Mouse (Mus musculus) gastrocnemius, adult 18-20 months (tissue): ENCODE results near the gene Gm10563. TPM values are rescaled to one million over a fixed set of nuclear protein-coding genes. Genes with fewer than 3 reads are reported as not detected.
"Not testable (repeated sequence)": the region's sequence is repeated elsewhere in the genome, so short reads cannot be mapped to it uniquely, and the experiment has no call there.

Experiments used
- DNase-seq: peaks from one replicate; pipeline ENCODE4 v3.0.0; 2021; ENCODE audit warnings: low spot score
- long read RNA-seq, 2 experiments: library from polyadenylated mRNA; stranded (forward); transcript quantifications; one replicate each; pipeline ENCODE4 v2.0.0; 2021
- total RNA-seq, 2 experiments: library from RNA; stranded (reverse); gene quantifications; 2 replicates each; pipeline ENCODE4 v1.2.3; 2021

Gm10563 gene
- total RNA-seq = not detected
- long read RNA-seq, experiment 1, partial matches to known transcripts = 0 of 1 reads
- long read RNA-seq, experiment 1, other reads (novel, unspliced or antisense) = 1 of 1 reads
- long read RNA-seq, experiment 2, partial matches to known transcripts = 0 of 1 reads
- long read RNA-seq, experiment 2, other reads (novel, unspliced or antisense) = 1 of 1 reads

DNA sequence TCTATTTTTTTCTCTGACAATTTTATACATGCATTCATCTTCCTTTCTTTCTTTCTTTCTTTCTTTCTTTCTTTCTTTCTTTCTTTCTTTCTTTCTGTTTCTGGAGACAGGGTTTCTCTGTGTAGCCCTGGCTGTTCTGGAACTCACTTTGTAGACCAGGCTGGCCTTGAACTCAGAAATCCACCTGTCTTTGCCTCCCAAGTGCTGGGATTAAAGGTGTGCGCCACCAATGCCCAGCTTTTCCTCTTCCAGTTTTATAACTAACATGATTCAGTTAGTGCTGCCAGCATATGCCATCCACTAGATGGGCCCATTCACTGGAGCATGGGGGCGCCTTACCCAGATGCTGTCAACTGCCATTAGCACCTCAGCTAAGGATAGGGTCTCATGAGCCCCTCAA is at the start of gene Gm10563:
TSS of gene Gm10563 (minus strand) at position 101 of the 400 bp plus-strand sequence.
- DNase-seq = not testable (repeated sequence)

- DNase-seq = peak; percentile 24
Observed at GRCm38 (mm10) chr4:155694482-155695401, 49.5 kb upstream of the Gm10563 start.

DNA sequence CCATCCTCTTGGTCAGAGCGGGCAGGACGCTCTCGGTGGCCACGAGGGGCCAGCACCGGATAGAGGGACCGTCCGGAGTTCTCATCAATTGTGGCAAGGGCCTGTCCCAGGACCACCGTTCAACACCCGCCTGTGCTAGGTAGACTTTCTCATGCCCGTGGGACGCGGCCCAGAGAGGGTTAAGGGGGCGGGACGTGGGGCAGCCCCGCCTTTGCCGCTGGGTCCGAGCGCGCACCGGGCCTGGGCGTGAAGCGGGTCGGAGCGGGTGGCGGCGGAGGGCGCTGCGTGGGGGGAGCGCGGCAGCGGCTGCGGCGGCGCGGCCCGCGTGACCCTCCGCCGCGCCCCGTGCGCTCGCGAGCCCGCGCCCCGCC is 48.9 kb upstream of the Gm10563 start, which contains the start of gene Fndc10:
TSS of gene Fndc10 (plus strand) at position 232 of the 371 bp plus-strand sequence.
- peak; percentile 43 for DNase-seq

DNA sequence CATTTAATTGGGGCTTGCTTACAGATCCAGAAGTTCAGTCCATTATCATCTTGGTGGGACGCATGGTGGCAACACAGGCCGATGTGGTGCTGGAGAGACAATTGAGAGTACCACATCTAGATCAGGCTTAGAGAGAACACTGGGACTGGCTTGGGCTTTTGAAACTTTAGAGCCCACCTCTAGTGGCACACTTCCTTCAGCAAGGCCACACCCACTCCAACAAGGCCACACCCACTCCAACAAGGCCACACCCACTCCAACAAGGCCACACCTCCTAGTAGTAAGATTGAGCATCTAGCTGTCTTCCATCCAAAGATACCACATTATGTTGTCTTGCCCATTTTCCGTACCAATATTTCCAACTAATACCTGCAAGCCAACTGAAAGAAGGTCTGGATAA is 47.2 kb upstream of the Gm10563 start:
- DNase-seq = no peak

DNA sequence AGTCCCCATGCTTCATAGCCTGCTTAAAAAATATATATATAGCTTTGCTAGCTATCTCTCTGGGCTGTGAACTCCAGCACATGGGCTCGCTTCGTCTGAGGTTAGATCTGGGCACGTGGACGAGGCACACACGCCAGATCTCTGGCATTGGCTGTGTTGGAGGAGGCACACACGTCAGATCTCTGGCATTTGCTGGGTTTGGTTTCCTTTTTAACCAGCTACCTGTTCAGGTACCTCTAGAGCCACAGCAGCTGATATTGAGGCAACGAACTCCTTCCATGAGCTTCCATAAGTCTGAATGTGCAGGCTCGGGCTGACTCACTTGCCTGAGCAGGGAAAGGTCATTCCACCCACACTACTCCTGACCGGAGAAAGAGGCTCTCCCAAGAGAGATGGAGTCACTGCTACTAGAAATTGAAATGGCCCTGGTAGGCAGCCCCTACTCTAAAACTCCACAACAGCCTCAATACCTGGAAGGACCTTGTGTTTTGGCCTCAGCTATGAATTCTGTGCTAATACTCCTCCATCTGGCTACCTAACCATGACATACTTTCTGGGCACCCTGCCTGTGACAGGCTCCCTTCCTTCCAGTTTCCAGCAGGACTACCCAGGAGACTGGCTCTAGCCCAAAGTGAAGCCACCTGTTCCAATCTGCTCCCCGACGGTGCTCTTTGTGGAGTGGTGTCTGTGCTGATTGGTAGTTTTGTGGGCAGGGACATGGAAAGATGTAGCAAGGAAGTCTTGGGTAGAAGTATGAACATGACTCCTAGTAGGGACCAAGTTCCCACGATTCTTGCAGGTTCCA is 45.6 kb upstream of the Gm10563 start:
- DNase-seq = no peak

GRCm38 (mm10) chr4:155687764-155688163 is 42.6 kb upstream of the Gm10563 start:
- DNase-seq = not testable (repeated sequence)

DNA sequence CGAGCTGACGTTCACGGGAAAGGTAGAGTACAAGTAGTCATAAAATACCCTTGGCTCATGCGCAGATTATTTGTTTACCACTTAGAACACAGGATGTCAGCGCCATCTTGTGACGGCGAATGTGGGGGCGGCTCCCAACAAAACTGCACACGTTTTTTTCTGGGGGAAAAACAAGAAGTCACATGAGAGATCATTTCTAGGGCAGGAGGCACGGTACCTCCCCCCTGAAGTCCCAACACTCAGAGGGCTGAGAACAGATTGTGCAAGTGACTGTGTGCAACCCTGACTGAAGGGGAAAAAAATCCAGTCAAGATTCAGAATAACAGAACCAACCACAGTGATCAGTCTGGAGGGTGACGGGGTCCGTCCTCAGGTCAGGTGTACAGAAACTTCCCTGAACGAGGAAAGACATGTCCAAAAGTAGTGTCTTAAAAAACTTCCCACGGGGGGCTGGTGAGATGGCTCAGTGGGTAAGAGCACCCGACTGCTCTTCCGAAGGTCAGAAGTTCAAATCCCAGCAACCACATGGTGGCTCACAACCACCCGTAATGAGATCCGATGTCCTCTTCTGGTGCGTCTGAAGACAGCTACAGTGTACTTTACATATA is 38.6 kb upstream of the Gm10563 start:
- not testable (repeated sequence) for DNase-seq

DNA sequence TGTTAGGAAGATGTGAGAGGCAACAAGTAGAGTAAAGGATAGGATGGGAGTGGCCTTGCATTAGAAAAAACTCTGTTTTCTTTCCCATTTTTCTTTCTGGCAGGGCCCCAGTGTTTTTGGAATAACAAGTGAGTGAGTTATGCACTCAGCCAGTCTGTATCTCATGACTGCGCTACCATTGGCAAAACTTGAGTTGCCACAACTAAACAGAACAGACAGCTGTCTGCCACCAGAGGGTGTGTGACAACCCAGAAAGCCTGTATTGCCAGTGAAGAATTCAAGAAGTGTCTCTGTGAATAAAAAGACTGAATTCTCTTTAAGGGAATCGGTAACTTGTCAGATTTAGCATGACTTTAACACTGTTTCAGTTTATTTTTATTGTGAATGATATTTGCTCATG is 30.8 kb upstream of the Gm10563 start:
- no peak for DNase-seq

DNA sequence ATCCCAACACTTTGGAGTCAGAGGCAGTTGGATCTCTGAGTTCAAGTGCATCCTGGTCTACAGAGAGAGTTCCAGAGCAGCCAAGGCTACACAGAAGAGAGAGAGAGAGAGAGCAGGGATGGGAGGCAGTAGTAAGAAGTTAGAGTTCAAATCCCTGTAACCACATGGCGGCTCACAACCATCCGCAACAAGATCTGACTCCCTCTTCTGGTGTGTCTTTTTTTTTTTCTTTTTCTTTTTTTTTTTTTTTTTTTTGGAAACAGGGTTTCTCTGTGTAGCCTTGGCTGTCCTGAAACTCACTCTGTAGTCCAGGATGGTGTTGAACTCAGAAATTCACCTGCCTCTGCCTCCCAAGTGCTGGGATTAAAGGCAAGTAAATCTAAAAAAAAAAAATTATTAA is 26.9 kb upstream of the Gm10563 start:
- no peak for DNase-seq

DNA sequence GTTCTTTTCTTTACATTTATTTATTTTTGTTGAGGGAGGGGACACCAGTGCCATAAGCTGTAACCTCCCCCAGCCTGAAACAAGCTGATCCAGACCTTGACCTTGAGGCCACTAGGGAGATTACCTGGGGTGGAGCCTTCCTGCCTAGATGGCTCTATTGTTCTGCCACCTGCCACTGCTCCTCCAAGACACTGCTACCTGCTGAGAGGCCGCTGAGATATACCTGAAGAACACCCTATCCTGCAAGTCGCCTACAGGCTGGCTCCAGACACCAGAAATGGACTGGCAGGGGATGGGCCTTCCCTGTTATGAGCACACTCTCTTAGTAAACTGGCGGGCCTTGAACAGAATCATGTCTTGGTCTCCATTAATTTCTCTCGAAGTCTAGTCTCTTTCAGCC is 25.0 kb upstream of the Gm10563 start:
- DNase-seq = not testable (repeated sequence)

GRCm38 (mm10) chr4:155669598-155670075 is 24.4 kb upstream of the Gm10563 start:
- DNase-seq = no peak

DNA sequence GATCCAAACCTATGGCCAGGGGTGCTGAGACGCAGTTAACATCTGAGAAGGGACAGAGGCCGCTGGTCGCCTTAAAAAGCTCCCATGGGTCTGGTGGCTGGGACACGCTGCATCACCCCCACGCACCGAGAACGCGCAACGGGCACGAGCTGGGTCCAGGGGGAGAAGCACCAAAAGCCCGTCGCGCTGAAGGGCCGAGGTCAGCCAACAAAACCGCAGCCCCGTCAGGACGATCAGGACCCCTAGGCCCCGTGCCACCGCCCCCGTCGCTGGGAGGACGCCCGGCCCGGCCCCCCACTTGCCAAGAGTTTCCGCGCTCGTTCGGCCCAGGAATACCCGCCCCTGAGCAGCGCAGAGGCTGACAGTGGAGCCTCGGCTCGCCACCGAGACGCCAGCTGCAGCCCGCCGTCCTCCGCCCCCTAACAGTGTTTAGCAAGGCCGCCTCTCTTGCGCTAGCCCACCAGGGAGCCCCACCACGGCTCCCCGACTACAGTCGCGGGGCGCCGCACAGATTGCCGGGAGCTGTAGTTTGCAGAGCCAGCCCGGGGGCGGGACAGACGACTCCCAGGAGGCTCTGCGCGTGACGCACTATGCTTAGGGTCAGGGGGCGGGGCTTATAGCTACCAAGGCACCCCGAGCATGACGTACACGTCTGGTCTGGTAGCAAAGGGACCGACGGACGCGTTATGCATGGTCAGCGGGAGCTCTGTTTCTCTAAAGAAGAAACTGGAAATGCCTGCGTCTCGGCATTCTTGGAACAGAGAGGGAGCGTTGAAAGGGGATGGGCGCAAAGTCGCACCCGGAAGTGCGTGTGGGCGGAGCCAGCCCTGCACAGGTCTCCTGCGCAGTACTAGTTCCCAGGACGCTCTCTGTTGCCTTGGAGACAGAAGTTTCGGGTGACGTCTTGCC is 23.7 kb upstream of the Gm10563 start, which contains the start of gene Mib2:
TSS of gene Mib2 (minus strand) at position 510 of the 909 bp plus-strand sequence.
- DNase-seq = peak; percentile 97

GRCm38 (mm10) chr4:155666903-155667302 is 21.7 kb upstream of the Gm10563 start:
- no peak for DNase-seq

GRCm38 (mm10) chr4:155660641-155661040 is 15.4 kb upstream of the Gm10563 start:
- no peak for DNase-seq

GRCm38 (mm10) chr4:155658961-155659360 is 13.8 kb upstream of the Gm10563 start:
- DNase-seq = no peak

DNA sequence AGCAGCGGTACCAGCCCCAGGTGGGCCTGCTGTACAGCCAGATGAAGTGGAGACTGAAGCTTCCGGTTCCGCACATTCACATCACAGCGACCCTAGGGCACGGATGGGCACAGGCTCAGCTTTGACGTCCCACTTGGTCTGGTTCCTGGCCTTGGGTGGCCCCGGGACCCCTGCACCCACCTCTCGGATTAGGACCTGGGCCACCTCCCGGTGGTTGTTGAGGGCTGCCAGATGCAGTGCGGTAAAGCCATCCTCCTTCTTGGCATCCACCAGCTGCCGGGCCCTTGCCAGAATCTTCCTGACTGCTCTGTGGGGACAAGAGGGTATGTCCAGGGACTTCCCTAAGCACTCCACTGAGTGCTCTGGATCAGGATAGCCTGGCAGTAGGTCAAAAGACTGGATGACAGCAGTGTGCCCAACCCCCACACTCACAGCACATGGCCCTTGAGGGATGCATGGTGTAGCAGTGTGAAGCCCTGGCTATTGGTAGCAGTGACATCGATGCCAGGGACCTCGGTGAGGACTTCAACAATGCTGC is 11.1 kb upstream of the Gm10563 start:
- no peak for DNase-seq

DNA sequence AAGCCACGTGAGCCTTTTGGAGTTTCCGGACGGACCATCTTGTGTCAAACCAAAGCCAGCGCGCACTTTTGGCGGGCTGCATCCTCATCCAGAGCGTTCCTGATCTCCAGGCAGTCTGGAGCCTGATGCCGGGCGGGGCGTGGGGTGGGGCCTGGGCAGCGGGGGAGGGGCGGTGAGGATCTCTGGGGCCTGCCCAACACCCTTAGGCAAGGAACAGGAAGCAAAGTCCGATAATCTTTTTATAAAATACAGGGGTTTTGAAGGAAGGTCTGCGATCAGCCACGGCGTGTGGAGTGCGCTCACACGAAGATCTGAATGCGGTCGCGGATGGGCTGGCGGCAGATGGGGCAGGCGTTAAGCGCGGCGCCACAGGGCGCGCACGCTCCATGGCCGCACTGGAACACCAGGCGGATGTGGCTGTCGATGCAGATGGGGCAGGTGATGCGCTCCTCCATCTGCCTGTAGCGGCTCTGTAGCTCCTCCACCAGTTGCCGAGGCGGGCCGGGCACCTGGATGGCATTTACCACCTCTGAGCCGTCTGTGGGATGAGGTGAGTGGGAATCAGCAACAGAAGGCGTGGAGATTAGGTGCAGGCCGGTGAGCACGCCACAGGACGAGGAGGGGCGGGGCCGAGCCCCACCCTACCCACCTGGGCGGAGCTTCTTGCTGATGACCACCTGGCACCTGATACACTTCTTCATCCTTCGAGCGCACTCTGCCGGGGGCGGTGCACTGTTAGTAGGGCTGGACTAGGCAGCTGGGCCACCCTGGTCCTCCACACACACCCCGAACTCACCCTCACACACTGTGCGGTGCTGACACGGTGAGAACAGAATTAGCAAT is 9.5 kb upstream of the Gm10563 start:
- DNase-seq = no peak

GRCm38 (mm10) chr4:155654183-155654455 is 8.9 kb upstream of the Gm10563 start:
- no peak for DNase-seq
